Mouse (Mus musculus) brain, embryonic 18.5 days (tissue): ENCODE measurements at regions not wholly inside any gene's neighbourhood (a gene's known extent, or its start where the extent isn't known, plus 50 kb on each side); places are given as distances from the start of the nearest gene placed in this dataset.
A peak's percentile ranks its signal among the peaks of the same experiment; 100 is the strongest.

Experiments used
- DNase-seq: peaks from one replicate; pipeline ENCODE4 v3.0.0-alpha.2; 2012; ENCODE audit warnings: low read depth, low spot score

DNA sequence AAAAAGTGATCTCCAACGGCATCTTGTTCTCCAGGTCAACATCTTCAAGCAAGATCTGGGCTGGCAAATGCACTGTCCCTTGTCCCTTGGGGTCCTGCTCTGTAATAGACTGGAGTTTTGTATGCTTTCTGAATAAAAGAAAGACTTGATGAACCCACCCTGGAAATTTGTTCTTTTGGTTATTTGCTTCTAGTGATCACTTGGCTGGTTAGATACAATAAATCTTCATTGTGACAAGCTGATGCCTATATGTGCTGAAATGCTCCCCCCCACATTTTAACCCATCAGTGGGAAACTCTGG is 65.0 kb downstream of the Dmac1 start:
- DNase-seq, result no peak

GRCm38 (mm10) chr4:75212396-75213175 is 65.5 kb downstream of the Dmac1 start:
- DNase-seq, result peak; percentile 76
